Mouse (Mus musculus) midbrain, embryonic 11.5 days (tissue): Measurements from ENCODE around the gene Kif5a. TPM values are rescaled to one million over a fixed set of nuclear protein-coding genes. Genes with fewer than 3 reads are reported as not detected.
A peak's percentile ranks its signal among the peaks of the same experiment; 100 is the strongest.

Experiments
- ATAC-seq: fragments of 200-750 bp; cut with Nextera tagmentation; 2 replicates; pipeline ENCODE4 v1.8.0; 2017; ENCODE audit warnings: moderate TSS enrichment, moderate library complexity; ENCODE audit not compliant: low FRiP score
- DNase-seq: peaks from one replicate; pipeline ENCODE4 v3.0.0; 2015; ENCODE audit warnings: low spot score; ENCODE audit errors: missing footprints
- H3K27ac ChIP-seq: fragments of 300-500 bp; sonication (generic); 2 replicates; pipeline ENCODE4 v1.5.1; 2014; ENCODE audit warnings: low read depth, low read length
- H3K27me3 ChIP-seq: fragments of 300-500 bp; sonication (generic); 2 replicates; pipeline ENCODE4 v1.6.1; 2014; ENCODE audit warnings: mild to moderate bottlenecking, low read length, moderate library complexity, mixed read lengths; ENCODE audit not compliant: control insufficient read depth, insufficient read depth
- H3K36me3 ChIP-seq: fragments of 300-500 bp; sonication (generic); 2 replicates; pipeline ENCODE4 v1.6.1; 2014; ENCODE audit warnings: mild to moderate bottlenecking, low read length, moderate library complexity, mixed read lengths; ENCODE audit not compliant: control insufficient read depth, insufficient read depth
- H3K4me1 ChIP-seq: fragments of 300-500 bp; sonication (generic); 2 replicates; pipeline ENCODE4 v1.6.1; 2014; ENCODE audit warnings: low read length; ENCODE audit not compliant: control insufficient read depth, insufficient read depth
- H3K4me2 ChIP-seq: fragments of 300-500 bp; sonication (generic); 2 replicates; pipeline ENCODE4 v1.6.1; 2014; ENCODE audit warnings: mild to moderate bottlenecking, moderate library complexity
- H3K4me3 ChIP-seq: fragments of 300-500 bp; sonication (generic); 2 replicates; pipeline ENCODE4 v1.5.1; 2014; ENCODE audit warnings: low read depth, low read length
- H3K9ac ChIP-seq: fragments of 300-500 bp; sonication (generic); 2 replicates; pipeline ENCODE4 v1.6.1; 2014; ENCODE audit warnings: low read length
- H3K9me3 ChIP-seq: fragments of 300-500 bp; sonication (generic); 2 replicates; pipeline ENCODE4 v1.6.1; 2016; ENCODE audit warnings: low read length; ENCODE audit not compliant: control insufficient read depth
- WGBS: fragments of 180-500 bp; shearing (Covaris S2); extraction: QIAGEN DNeasy Blood & Tissue Kit; methylation state at CpG from one replicate; pipeline ENCODE4 v1.1.7; 2014; 5-methylcytosine and 5-hydroxymethylcytosine counted together
- polyA plus RNA-seq: library from polyadenylated mRNA; unstranded; fragments of >200 nt; fragmentation: Nextera tagmentation; extraction: Ambion mirVana; gene quantifications from 2 replicates; pipeline ENCODE4 v1.2.1, GENCODE M21; 2014

The Kif5a gene
- polyA plus RNA-seq, 1 experiment from 2014 or later: 26.3 TPM

DNA sequence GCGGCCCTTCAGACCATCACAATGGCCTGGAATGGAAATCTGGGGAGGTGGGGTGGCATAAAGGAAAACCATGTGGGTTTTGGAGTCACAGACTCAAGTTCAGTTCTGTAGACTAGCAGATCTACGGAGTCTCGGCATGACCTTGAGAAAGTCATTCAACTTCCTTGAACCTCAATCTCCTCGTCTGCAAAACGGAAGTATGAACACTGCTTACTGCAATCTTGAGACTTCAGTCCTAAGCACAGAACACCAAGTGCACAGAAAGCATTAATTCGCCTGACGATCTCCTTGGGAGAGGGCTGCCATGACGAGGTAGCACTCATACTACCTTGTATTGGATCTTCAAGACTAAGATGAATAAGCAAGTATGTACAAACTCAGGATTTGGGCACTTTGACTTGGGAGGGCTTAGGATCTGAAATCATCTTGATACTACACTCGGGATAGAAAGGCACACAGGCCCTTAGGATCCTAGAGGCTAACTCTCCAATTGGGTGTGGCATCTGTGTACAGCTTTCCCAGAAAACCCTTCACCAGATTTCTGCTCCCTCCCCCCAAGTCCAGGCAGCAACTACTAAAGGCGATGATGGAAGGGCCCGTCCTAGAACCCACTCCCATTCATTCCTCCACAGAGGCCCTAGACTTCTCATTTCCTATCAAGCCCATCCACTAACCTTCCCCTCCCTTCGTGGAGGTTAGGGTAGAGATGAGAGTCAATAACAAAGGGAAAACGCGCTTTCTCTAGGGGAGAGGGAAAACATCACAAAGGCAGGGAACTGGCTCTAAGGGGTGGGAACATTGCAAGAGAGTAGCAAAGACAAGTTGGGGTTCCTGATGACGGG, 1.2 kb downstream of the Kif5a start:
- Histone ChIP-seq H3K27me3 (peaks cover 21% of the 10 kb centered on the region), H3K4me1 (peaks cover 8% of the 10 kb centered on the region), H3K4me3 (peak overlapping the region; percentile 56), H3K27ac (peak overlapping the region; percentile 36; the same call in 1 of the 2 replicates), H3K36me3 (no peaks in the 10 kb centered on the region), H3K4me2 (peak overlapping the region; percentile 83), H3K9me3 (no peaks in the 10 kb centered on the region), H3K9ac (peak overlapping the region; percentile 71)
- DNase-seq: no peak
- 64% methylated on average over 15 of the region's 15 CpGs for WGBS
- no peak for ATAC-seq

DNA sequence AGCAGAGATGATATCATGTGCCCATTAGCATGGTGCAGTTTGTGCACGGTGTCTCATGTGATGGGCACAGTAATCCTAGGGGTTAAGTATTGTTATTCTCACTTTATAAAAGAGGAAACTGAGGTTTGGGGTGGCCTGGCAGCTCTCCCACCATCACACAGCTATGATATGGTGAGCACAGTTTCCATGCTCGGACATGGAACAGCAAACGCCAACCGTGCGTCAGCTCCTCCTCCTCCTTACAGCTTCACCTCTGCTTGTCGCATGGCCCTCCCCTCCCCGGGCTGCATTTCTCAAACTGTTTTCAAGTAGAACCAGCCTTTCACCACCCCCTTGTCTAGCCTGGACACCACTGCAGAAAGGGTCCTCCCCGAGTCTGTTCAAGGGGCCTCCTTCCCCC, 4.7 kb downstream of the Kif5a start:
- Histone ChIP-seq H3K4me2 (no peak overlapping the region), H3K9ac (no peak overlapping the region), H3K4me1 (peaks cover 6% of the 10 kb centered on the region), H3K27me3 (peaks cover 14% of the 10 kb centered on the region), H3K4me3 (no peak overlapping the region), H3K27ac (no peak overlapping the region), H3K36me3 (no peaks in the 10 kb centered on the region), H3K9me3 (no peaks in the 10 kb centered on the region)
- WGBS: 86% methylated on average over 8 of the region's 8 CpGs
- ATAC-seq: no peak
- no peak for DNase-seq

DNA sequence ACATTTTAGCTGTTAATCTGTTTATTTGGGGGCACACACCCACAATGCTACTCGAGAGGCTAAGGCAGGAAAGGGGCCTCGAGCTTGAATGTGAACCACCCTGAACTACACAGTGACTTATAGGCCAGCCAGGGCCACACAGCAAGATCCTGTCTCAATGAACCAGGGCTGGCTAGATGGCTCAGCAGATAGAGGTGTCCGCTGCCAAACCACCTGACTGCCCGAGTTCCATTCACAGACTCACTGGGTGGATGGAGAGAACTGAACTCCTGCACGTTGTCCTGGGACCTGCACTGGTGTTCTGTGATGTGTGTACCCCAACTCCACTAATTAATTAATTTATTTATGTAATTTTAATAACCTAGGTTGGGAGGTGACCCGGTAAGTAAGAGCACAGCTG, 5.4 kb downstream of the Kif5a start:
- H3K4me3 ChIP-seq: no peak overlapping the region
- no peak for ATAC-seq
- no peak overlapping the region for H3K27ac ChIP-seq
- H3K4me1 ChIP-seq: peaks cover 6% of the 10 kb centered on the region
- peaks cover 7% of the 10 kb centered on the region for H3K27me3 ChIP-seq
- H3K9me3 ChIP-seq: no peaks in the 10 kb centered on the region
- H3K4me2 ChIP-seq: no peak overlapping the region
- no peak overlapping the region for H3K9ac ChIP-seq
- H3K36me3 ChIP-seq: no peaks in the 10 kb centered on the region
- DNase-seq: no peak
- WGBS: 81% methylated on average over 6 of the region's 6 CpGs

DNA sequence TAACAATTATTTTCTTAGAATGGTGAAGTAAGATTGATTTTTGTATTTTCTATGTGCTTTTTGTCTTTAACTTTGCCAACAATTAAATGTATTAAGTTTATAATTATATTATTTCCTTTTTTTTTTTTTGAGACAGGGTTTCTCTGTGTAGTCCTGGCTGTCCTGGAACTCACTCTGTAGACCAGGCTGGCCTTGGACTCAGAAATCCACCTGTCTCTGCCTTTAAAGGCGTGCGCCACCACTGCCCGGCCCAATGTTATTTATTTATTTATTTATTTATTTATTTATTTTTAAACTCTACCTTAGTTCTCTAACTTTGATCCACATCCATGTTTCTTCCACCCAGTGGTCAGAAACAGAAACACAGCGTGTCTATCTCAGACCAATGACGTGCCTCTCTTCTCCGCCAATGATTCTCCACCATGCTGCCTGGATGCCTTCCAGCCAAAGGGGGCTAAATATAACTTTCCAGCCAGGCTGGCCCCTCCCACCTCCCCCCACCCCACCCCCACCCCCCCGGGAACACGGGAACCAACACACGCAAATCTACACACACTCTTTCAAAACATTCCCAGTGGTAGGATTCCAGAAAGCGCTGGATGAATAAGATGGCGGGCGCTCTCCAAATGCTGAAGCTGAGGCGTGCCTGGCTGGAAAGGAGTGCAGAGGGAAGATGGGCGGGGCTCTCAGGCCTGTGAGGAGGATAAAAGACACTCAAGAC, 7.4 kb downstream of the Kif5a start:
- Histone ChIP-seq H3K27me3 (no peaks in the 10 kb centered on the region), H3K4me2 (peak overlapping the region; percentile 26; the same call in 1 of the 2 replicates), H3K9ac (no peak overlapping the region), H3K36me3 (no peaks in the 10 kb centered on the region), H3K4me3 (peak overlapping the region; percentile 10; the same call in 1 of the 2 replicates), H3K27ac (no peak overlapping the region), H3K4me1 (no peaks in the 10 kb centered on the region), H3K9me3 (no peaks in the 10 kb centered on the region)
- DNase-seq (no peak), ATAC-seq (peak; percentile 76)
- WGBS: 26% methylated on average over 14 of the region's 14 CpGs

GRCm38 (mm10) chr10:127250810-127251209, 12.3 kb downstream of the Kif5a start:
- 90% methylated on average over 5 of the region's 5 CpGs for WGBS
- no peaks in the 10 kb centered on the region for H3K27me3 ChIP-seq
- ATAC-seq: no peak

DNA sequence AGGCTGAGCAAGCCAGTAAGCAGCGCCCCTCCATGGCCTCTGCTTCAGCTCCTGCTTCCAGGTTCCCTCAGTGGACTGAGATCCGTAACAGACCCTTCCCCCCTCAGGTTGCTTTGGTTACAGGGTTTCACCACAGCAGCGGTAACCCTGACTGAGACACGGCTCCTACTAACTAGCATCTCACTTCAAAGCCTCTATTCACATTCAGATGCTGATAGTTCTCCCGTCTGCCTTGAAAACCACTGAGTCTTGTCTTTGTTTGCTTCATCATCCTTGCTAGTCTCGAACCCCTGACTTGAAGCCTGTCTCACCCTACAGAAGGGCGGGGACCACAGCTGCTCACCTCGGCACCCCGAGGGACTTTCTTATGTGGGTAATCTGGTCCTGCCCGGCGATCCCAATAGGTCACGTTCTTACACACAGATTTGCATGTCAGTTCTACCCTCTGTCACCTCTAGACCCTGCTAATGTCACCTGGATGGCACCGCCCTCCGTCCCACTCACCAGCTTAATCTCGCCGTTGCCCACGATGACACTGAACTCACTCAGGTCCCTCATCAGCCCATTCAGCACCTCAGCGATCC, 24.8 kb downstream of the Kif5a start:
- Histone ChIP-seq H3K36me3 (no peaks in the 10 kb centered on the region), H3K27ac (no peak overlapping the region), H3K27me3 (no peaks in the 10 kb centered on the region), H3K4me1 (no peaks in the 10 kb centered on the region), H3K9me3 (no peaks in the 10 kb centered on the region), H3K4me2 (no peak overlapping the region), H3K4me3 (no peak overlapping the region), H3K9ac (no peak overlapping the region)
- ATAC-seq: no peak
- no peak for DNase-seq
- WGBS: 74% methylated on average over 18 of the region's 18 CpGs

More at GRCm38 (mm10) chr10:127250810-127251209, 12.3 kb downstream of the Kif5a start:
- no peak for DNase-seq
- no peaks in the 10 kb centered on the region for H3K9me3 ChIP-seq
- H3K9ac ChIP-seq: no peak overlapping the region
- no peak overlapping the region for H3K27ac ChIP-seq
- H3K36me3 ChIP-seq: no peaks in the 10 kb centered on the region
- H3K4me1 ChIP-seq: no peaks in the 10 kb centered on the region
- no peak overlapping the region for H3K4me2 ChIP-seq
- H3K4me3 ChIP-seq: no peak overlapping the region

- no peaks in the 10 kb centered on the region for H3K27me3 ChIP-seq
- no peak overlapping the region for H3K27ac ChIP-seq
- ATAC-seq (no peak), DNase-seq (no peak)
- H3K4me2 ChIP-seq: no peak overlapping the region
- H3K4me1 ChIP-seq: no peaks in the 10 kb centered on the region
- H3K4me3 ChIP-seq: no peak overlapping the region
- 47% methylated on average over 9 of the region's 9 CpGs for WGBS
- no peak overlapping the region for H3K9ac ChIP-seq
- H3K36me3 ChIP-seq: no peaks in the 10 kb centered on the region
- H3K9me3 ChIP-seq: no peaks in the 10 kb centered on the region
These were observed 26.6 kb downstream of the Kif5a start for GRCm38 (mm10) chr10:127236541-127236940.

DNA sequence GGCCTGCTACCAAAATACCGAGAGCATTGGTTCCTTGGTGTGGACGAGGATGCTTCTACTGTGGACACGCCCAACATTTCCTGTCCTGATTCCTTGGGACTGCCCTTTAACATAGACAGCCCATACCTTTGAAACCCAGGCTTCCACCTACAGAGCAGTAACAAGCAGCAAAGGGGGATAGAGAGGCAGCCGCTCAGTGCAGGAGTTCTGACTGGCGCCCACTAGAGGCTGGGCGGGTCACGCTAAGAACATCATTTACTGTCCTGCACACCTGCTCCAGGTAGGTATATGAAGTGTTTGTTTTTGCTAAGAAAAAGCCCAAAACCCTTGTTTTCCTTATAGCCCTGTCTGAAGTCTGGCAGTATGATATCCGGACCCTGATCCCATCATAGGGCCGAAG, 30.0 kb downstream of the Kif5a start:
- Histone ChIP-seq H3K4me3 (no peak overlapping the region), H3K27me3 (no peaks in the 10 kb centered on the region), H3K9ac (no peak overlapping the region), H3K4me2 (no peak overlapping the region), H3K36me3 (no peaks in the 10 kb centered on the region), H3K27ac (no peak overlapping the region), H3K4me1 (no peaks in the 10 kb centered on the region), H3K9me3 (no peaks in the 10 kb centered on the region)
- DNase-seq: no peak
- 82% methylated on average over 9 of the region's 9 CpGs for WGBS
- ATAC-seq: no peak

GRCm38 (mm10) chr10:127231741-127232140, 31.4 kb downstream of the Kif5a start:
- no peak overlapping the region for H3K4me2 ChIP-seq
- no peaks in the 10 kb centered on the region for H3K4me1 ChIP-seq
- DNase-seq (no peak), ATAC-seq (no peak)
- H3K9me3 ChIP-seq: no peaks in the 10 kb centered on the region
- 82% methylated on average over 14 of the region's 14 CpGs for WGBS
- no peak overlapping the region for H3K27ac ChIP-seq
- no peaks in the 10 kb centered on the region; the same call in 1 of the 2 replicates for H3K27me3 ChIP-seq
- H3K36me3 ChIP-seq: no peaks in the 10 kb centered on the region
- H3K9ac ChIP-seq: no peak overlapping the region
- no peak overlapping the region for H3K4me3 ChIP-seq
